Mouse (Mus musculus) duodenum, adult 2 months (tissue): ENCODE data around the gene Patj. TPM values are rescaled to one million over a fixed set of nuclear protein-coding genes. Genes with fewer than 3 reads are reported as not detected.

Experiments
- polyA plus RNA-seq: library from polyadenylated mRNA; depleted of rRNA; stranded (reverse); fragments of >200 nt; gene quantifications from 2 replicates; pipeline ENCODE4 v1.2.3, GENCODE M21; 2012; ENCODE audit warnings: low replicate concordance; rRNA removed

Patj gene
- 13.2 and 19.4 TPM in 2 replicates for polyA plus RNA-seq

DNA sequence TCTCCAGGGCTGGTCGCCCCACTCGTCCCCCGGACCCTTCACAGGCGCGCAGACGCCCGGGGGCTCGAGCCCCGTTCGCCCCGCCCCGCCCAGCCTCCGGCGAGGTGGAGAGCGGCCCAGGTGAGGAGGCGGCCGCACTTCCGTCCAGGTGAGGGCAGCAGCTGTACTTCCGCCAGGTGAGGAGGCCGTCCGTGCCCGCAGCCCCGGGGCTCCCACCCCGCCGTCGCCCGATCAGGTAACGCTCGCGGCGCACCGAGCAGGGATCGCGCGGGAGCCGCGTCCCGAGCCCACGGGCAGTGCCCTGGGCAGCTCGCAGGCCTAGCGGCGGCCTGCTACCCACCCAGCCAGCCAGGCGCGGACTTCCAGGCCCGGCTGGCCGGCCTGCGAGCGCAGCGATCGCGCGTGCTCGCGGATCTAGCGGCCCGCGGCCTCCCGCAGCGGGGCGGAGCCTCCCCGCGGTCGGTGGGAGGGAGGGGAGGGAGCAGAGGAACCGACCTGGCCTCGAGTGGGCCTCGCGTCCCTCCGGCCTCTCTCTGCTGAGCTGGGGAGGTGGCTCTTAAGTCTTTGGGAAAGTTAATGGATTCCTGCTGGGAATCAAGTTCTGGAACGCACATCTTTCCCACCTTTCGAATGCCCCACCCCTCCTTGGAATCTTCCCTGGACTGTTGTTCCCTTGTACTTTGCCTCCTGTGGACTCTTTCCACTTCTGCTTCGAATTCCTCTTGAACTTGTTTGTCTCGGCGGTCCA, at the start of gene Patj:
Patj (plus strand) TSS at position 96 of the 748 bp plus-strand sequence.

DNA sequence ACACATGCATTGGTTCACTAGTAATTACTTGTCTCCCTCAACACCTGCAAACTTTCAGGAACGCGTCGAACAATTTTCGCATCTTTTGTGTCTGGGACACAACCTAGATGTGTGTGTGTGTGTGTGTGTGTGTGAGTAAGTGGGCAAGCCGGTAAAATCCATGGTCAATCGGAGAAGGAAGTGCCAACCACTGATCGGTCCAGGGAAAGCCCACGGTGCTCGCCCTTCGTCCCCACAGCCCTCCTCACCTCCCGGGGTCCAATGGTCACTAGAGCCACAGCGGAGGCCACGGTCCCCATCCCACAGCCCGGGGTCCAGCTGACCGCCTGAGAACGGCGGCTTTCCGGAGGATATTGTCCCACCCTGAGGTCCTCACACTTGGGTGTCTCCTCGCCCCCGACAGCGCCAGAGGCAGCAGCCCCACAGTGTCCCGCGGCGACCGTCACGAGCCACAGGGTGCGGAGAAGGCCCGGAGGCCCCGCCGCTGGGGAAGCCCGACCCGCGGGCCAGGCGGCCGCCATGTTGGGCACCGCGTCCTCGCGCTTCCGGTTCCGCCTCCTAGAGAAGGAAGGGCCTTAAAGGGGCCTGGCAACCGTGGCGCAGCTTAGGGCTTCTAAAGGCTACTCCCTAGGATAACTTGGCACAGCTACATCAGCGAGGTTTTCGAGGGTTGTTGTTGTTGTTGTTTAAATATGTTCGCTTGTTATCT, 12.7 kb upstream of the Patj start, which contains the start of gene Tm2d1:
Tm2d1 (minus strand) TSS at position 591 of the 709 bp plus-strand sequence.

DNA sequence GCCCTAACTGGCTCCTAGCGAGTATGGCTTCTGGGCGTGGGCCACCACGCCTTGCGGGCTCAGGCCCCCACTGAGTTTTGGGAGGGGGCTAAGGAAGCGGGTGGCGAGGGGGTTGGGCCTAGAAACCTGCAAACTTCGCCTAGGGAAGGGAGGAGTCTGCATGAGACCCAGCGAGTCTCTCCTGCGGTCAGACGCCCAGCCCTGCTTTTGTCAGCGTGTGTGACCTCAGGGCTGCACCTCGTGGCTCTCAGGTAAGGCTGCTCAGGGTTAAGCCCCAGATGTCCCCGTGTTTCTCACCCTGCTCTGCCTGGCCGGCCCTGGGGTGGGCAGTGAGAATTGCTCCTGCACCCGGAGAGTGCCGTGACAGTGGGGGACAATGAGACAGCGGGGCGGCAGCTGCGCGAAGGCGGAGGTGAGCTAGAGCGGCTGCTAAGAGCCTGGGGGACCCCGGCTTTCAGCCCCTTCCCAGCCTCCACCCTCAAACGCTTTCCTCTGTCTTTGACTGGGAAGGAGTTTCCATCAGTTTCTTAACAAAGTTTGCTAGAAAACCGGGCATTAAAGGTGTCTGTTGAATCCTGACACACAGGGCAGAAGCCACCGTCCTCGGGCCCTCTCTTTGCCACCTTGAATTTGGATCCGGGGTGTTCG, 331.1 kb downstream of the Patj start, which contains the start of gene L1td1:
L1td1 (plus strand) TSS at position 145 of the 648 bp plus-strand sequence.

Other genes with a start within 250 kb of the Patj start
- gene Tm2d1, start 12.5 kb upstream of the Patj start, polyA plus RNA-seq, result 6.9 and 7.9 TPM in 2 replicates